Mouse (Mus musculus) Patski (cell line): ENCODE measurements around the gene Oard1. TPM values are rescaled to one million over a fixed set of nuclear protein-coding genes. Genes with fewer than 3 reads are reported as not detected.

Source experiments
- ATAC-seq: fragments of 100-300 bp; one replicate; pipeline ENCODE4 v1.8.0; 2021
- CTCF ChIA-PET: fragments of 350-600 bp; sonication (Branson Sonifier 250); formaldehyde crosslinking; loops from one replicate; lab custom pipeline; 2022; ENCODE audit warnings: inconsistent platforms; lab: Charles Lee
- POLR2A ChIA-PET: fragments of 350-600 bp; sonication (Branson Sonifier 250); formaldehyde crosslinking; loops from one replicate; lab custom pipeline; 2022; ENCODE audit warnings: antibody characterized with exemption, inconsistent platforms; lab: Charles Lee
- DNase-seq: peaks from one replicate; pipeline ENCODE4 v3.0.0-alpha.2; 2011; ENCODE audit warnings: low read depth, low spot score
- H3K27me3 ChIP-seq: fragments of 371-371 bp; one replicate; pipeline ENCODE4 v1.5.1; 2021
- CTCF ChIP-seq: fragments of 100-300 bp; IDR thresholded peaks from one replicate; pipeline ENCODE4 v1.5.1; 2021
- in situ Hi-C: fragments of 300-500 bp; cut with MboI; formaldehyde crosslinking; loops from 3 replicates; pipeline ENCODE4 v1.11.1; 2018; ENCODE audit warnings: low pct_unique_long_range_greater_than_20kb, mixed read lengths
- polyA plus RNA-seq: library from polyadenylated mRNA; unstranded; gene quantifications from one replicate; pipeline ENCODE4 v1.2.3, GENCODE M21; 2021

Oard1 gene
- polyA plus RNA-seq, 1 experiment from 2014 or later, result 37.7 TPM

- in situ Hi-C loops, result no loop called here
- CTCF ChIA-PET, result interaction anchor here (1.0 to 1.9 kb wide), 3 partner anchors 9 to 34 kb away, joined by 3 to 8 read pairs (median 3); no protein-coding TSS in a partner anchor
- ATAC-seq (no peak), DNase-seq (no peak)
- H3K27me3 ChIP-seq, result no peaks in the 10 kb centered on the region
- no peak for TF ChIP-seq CTCF
- POLR2A ChIA-PET, result no interaction called here
These were observed 24.0 kb downstream of the Oard1 start for GRCm38 (mm10) chr17:48433689-48434330.

GRCm38 (mm10) chr17:48434479-48434878 is 24.7 kb downstream of the Oard1 start:
- POLR2A ChIA-PET, result no interaction called here
- ATAC-seq (no peak), DNase-seq (no peak)
- TF ChIP-seq CTCF, result no peak
- in situ Hi-C loops, result no loop called here
- H3K27me3 ChIP-seq, result no peaks in the 10 kb centered on the region
- CTCF ChIA-PET, result interaction anchor here (1.0 to 1.9 kb wide), 3 partner anchors 8 to 33 kb away, joined by 3 to 8 read pairs (median 3); no protein-coding TSS in a partner anchor

- ChIA-PET CTCF (no interaction called here), POLR2A (no interaction called here)
- H3K27me3 ChIP-seq, result no peaks in the 10 kb centered on the region
- DNase-seq (no peak), ATAC-seq (peak; percentile 83)
- no peak for TF ChIP-seq CTCF
- in situ Hi-C loops, result loop anchor here (5.0 kb wide), 1 partner anchor 66 kb away; no protein-coding TSS in a partner anchor
These were observed 26.7 kb downstream of the Oard1 start for GRCm38 (mm10) chr17:48436487-48436886.

- H3K27me3 ChIP-seq, result no peaks in the 10 kb centered on the region
- DNase-seq (no peak), ATAC-seq (peak; percentile 74)
- TF ChIP-seq CTCF, result no peak
- ChIA-PET POLR2A (interaction anchor here (0.6 kb wide), 1 partner anchor 682 kb away, joined by 3 read pairs; no protein-coding TSS in a partner anchor), CTCF (no interaction called here)
- in situ Hi-C loops, result loop anchor here (5.0 kb wide), 1 partner anchor 65 kb away; no protein-coding TSS in a partner anchor
These were observed 27.7 kb downstream of the Oard1 start for GRCm38 (mm10) chr17:48437421-48437911.

GRCm38 (mm10) chr17:48442745-48443457 is 33.1 kb downstream of the Oard1 start:
- H3K27me3 ChIP-seq, result no peaks in the 10 kb centered on the region
- ChIA-PET POLR2A (interaction anchor here (1.1 kb wide), 1 partner anchor 10 kb away, joined by 5 read pairs; no protein-coding TSS in a partner anchor), CTCF (interaction anchor here (1.7 to 2.4 kb wide), 4 partner anchors 9 to 158 kb away, joined by 4 to 11 read pairs (median 8); partner anchors contain the start of gene Tspo2)
- in situ Hi-C loops, result no loop called here
- no peak for TF ChIP-seq CTCF
- peak; percentile 76 for DNase-seq
- peak; percentile 78 for ATAC-seq

GRCm38 (mm10) chr17:48443542-48444145 is 33.8 kb downstream of the Oard1 start:
- ChIA-PET CTCF (interaction anchor here (1.7 to 2.4 kb wide), 3 partner anchors 9 to 12 kb away, joined by 8 to 11 read pairs (median 8); partner anchors contain the start of gene Tspo2), POLR2A (interaction anchor here (1.1 kb wide), 1 partner anchor 9 kb away, joined by 5 read pairs; no protein-coding TSS in a partner anchor)
- TF ChIP-seq CTCF, result no peak
- DNase-seq, result peak; percentile 77
- no peaks in the 10 kb centered on the region for H3K27me3 ChIP-seq
- in situ Hi-C loops, result no loop called here
- ATAC-seq, result peak; percentile 37

GRCm38 (mm10) chr17:48447675-48448074 is 37.9 kb downstream of the Oard1 start:
- in situ Hi-C loops, result no loop called here
- CTCF ChIA-PET, result no interaction called here
- TF ChIP-seq CTCF, result no peak
- H3K27me3 ChIP-seq, result no peaks in the 10 kb centered on the region
- ATAC-seq (no peak), DNase-seq (no peak)
- POLR2A ChIA-PET, result no interaction called here

- H3K27me3 ChIP-seq, result no peaks in the 10 kb centered on the region
- ATAC-seq (no peak), DNase-seq (no peak)
- CTCF ChIA-PET, result interaction anchor here (1.9 to 3.0 kb wide), 2 partner anchors 7 to 17 kb away, joined by 9 to 11 read pairs; no protein-coding TSS in a partner anchor
- in situ Hi-C loops, result no loop called here
- TF ChIP-seq CTCF, result no peak
- POLR2A ChIA-PET, result no interaction called here
These were observed 41.0 kb downstream of the Oard1 start for GRCm38 (mm10) chr17:48450666-48451352.

- ChIA-PET POLR2A (no interaction called here), CTCF (interaction anchor here (1.9 to 3.0 kb wide), 2 partner anchors 8 to 16 kb away, joined by 9 to 11 read pairs; no protein-coding TSS in a partner anchor)
- in situ Hi-C loops, result no loop called here
These were observed 41.5 kb downstream of the Oard1 start, which contains the start of gene Tspo2 for GRCm38 (mm10) chr17:48451353-48451675. Gene Tspo2 (minus strand): TSS chr17:48451522.

More at GRCm38 (mm10) chr17:48451353-48451675, 41.5 kb downstream of the Oard1 start, which contains the start of gene Tspo2:
- ATAC-seq, result no peak
- no peak for DNase-seq
- no peaks in the 10 kb centered on the region for H3K27me3 ChIP-seq
- TF ChIP-seq CTCF, result no peak
